Mouse (Mus musculus) lung, postnatal 10 days (tissue): Measurements from ENCODE around the gene Gpn2.

Experiments used
- DNase-seq: peaks from one replicate; pipeline ENCODE4 v3.0.0; 2021

Gpn2 gene

DNA sequence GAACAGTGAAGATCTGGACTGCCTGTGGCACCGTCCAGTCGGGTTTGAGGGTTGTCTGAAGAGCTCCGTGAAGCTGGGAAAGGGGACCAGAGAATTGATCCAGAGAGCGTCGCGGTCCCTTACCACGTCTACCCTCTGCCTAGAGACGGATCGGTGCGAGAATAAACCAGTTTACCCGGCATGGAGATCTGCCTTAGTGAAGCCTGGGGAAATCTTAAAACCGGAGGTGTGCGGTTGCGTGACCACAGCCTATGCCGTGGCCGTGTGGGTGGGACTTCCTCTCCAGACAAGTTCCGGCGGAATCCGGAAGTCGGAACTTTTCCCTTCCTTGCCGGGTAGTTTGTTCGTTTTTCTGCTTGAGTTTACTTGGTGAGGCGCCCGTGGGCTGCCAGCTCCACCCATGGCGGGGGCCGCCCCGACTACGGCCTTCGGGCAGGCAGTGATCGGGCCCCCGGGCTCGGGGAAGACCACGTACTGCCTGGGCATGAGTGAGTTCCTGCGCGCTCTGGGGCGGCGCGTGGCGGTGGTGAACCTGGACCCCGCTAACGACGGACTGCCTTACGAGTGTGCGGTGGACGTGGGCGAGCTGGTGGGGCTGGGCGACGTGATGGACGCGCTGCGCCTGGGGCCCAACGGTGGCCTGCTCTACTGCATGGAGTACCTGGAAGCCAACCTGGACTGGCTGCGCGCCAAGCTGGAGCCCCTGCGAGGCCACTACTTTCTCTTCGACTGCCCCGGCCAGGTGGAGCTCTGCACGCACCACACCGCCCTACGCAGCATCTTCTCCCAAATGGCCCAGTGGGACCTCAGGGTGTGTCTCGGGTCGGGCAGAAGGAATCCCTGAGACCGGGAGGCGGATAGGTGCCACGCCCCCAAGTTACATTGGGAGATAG lies at the start of gene Gpn2:
Gene Gpn2, plus strand, starts transcription at position 304 of the 893 bp plus-strand sequence.
- peak; percentile 90 for DNase-seq

GRCm38 (mm10) chr4:133536081-133536480 lies 48.1 kb upstream of the Gpn2 start:
- no peak for DNase-seq

GRCm38 (mm10) chr4:133536652-133537051 lies 47.5 kb upstream of the Gpn2 start:
- DNase-seq, result no peak

DNA sequence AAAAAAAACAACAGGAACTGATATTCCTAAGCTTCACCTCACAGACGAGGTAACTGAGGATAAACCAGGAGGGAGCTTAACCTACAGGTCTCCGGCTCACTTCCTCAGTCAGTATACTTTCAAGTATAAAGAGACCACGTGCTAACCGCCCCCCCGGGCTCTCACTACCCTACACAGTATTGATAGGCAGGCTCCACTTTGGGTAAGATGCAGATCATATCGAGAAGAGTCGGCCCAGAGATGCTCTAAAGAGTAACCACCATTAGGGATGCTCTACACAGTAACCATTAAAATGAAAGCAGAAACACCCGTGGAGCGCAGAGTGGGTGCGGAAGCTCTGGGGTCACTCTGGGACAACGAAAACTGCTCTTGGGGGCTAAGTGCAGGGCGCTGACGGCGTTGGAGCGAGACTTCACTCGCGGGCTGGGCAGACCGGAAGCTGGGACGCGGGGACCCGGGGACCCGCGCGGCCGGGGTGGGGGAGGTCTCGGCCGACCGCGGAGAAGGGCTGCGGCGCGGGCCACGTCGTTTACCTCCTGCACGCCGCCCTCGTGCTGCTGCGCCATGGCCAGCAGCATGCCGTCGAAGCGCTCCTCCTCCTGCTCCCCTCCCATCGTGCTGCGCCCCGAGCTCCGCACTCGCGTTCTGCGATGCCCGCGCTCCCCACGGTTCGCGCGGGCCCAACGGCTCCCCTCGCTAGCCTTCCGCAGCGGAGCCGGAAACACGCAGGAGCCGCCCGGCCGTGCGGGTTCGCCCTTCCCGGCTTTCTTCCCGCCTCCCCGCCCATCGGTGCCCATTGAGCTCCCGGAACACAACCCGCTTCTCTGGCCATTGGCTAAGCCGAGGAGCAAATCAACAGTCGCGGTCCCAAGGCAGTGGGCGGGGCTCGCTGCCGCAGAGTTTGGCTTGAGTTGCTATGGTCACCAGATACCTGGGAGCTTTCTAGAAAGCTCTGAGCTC lies 38.6 kb upstream of the Gpn2 start, which contains the start of gene Nudc:
Gene Nudc, minus strand, starts transcription at position 725 of the 960 bp plus-strand sequence.
- DNase-seq, result peak; percentile 98

DNA sequence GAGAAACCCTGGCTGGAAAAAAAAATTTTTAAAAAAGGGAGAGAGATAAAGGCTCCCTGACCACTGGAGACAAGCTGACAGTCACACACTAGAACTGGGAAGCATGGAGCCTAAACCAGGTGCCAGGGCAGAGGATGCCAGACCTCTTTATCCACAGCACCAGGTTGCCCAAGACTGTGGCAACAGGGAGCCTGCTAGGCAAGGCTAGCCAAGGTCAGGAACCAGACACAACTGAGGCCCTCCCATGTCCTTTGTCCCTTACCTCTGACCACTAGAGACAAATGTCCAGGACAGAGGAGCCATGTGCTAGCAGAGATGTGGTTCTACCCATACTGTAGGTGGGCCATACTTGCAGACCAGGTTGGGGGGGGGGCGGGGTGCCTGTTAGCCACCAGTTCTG lies 32.1 kb upstream of the Gpn2 start:
- DNase-seq, result no peak

DNA sequence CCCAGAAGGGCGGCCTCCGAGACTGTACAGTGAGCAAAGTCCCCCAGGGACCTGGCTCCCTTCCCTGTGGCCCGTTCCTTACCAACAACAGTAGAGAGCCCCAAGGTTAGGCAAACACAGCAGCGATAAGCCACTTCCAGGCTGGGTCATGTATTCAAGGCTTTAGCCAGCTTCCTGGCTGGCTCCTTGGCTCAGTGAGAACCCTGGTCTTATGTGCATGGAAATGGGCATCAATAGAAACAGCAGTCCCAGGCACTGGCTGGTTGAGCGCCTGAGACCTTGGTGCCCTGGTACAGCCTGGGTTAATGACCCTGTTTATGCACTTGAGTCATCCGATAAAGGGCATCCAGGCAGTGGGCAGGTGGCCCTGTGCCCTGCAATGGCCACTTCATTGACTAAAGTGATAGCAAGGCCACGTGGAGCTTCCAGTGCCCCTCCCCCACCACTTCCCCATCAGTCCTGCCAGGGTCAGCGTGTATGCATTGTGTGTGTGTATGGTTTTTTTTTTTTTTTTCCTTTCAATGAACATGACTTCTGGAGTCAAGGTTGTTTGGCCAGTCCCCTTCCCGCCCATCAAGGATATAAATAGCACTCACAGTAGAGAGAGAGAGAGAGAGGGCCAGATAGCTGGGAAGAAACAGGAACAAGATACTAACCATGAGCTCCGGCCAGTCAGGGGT lies 31.3 kb upstream of the Gpn2 start, which contains the start of gene Nr0b2:
Gene Nr0b2, plus strand, starts transcription at position 609 of the 680 bp plus-strand sequence.
- no peak for DNase-seq

GRCm38 (mm10) chr4:133553448-133554330 lies 30.5 kb upstream of the Gpn2 start:
- DNase-seq, result no peak

DNA sequence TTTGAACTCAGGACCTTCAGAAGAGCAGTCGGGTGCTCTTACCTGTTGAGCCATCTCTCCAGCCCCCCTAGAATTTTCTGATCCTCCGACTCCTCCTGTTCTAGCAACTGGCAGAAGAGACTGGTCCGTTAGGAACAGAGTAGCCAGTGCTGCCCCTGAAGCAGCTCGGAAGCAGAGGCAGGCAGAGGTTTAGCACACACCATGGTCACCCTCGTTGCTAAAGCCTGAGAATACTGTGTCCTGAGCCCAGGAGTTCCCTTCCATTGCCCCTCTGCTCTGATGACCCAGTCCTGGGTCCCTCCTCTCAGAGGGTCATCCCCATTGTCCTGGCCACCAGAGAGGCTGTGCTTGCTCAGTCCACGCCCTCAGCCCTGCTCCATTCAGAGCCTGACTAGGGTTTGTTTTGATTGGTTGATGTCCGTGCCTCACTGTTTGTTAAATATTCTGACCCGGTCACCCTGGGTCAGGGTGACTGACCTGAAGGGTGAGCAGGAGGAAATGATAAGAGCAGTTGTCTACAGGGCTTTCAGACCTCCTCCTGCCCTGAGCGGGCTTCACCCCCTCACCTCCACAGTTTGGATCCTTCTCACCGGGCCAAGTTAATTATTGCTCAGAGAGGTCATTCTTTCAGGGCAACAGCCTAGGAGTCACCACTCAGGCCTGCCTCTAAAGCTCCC lies 27.0 kb upstream of the Gpn2 start:
- DNase-seq, result no peak

- no peak for DNase-seq
Measured at GRCm38 (mm10) chr4:133559846-133560245, 24.3 kb upstream of the Gpn2 start.

DNA sequence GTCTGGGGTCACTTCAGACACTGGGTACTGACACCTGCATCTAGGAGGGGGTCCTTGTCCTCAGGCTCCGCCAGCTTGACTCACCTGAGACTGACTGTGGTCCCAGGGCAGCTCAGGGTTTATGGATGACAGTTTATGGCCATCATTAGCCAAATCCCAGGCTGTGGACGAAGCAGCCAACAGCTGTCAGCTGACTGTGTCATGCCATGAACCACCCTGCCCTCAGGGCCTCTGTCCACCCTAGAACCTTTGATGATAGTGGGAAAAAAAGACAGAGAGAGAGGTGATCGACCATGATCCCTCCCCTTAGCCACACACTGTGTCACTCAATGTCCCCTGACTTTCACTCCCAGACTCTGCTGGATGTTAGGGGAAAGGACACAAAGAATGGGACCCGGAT lies 22.5 kb upstream of the Gpn2 start:
- no peak for DNase-seq

- no peak for DNase-seq
Measured at GRCm38 (mm10) chr4:133563123-133563571, 21.0 kb upstream of the Gpn2 start.

DNA sequence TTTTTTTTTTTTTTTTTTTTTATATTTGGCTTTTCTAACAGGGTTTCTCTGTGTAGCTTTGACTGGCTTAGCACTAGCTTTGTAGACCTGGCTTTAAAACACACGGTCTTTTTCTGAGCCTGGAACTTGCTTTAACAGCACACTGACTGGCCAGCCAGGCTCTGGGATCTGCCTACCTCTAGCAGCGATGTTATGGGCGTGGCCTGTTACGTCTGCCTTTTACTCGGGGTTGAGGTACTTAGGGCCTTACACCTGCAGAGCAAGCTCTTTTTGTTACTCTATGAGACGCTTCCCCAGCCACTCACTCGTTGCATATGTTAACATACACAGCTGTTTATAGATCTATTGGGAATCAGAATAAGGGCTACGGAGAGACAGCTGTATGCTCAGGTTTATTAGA lies 16.9 kb upstream of the Gpn2 start:
- DNase-seq, result no peak

DNA sequence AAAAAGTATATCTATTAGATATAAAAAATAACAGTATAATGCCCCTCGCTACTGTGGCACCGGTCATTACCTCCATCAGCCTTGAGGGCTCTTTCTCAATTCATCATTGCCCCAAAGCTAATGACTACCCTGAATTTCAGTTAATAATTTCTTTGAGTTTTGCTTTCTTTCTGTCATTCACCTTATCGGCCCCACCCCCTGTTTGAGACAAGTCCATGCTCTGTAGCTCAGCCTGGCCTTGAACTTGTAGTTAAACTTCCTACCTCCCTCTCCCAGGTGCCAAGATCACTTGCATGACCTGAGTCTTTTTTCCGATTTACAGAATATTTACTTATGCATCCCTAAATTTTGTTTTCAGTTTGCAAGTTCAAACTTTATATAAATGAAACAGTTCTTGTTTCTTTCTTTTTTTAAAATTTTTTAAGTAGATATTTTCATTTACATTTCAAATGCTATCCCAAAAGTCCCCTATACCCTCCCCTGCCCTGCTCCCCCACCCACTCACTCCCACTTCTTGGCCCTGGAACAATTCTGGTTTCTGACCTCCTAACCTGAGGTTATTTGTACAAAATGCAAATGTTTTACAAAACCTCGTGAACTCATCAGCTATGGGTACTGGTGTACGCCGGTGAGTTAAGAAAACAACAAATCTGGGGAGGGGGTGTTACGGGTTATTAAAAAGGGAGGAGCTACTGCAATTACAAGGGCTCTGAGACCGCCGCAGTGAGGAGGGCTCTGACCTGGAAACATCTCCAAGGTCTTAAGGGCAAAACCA lies 14.7 kb upstream of the Gpn2 start:
- no peak for DNase-seq

- no peak for DNase-seq
Measured at GRCm38 (mm10) chr4:133570066-133570466, 14.1 kb upstream of the Gpn2 start.

- peak; percentile 95 for DNase-seq
Measured at GRCm38 (mm10) chr4:133574070-133574842, 9.9 kb upstream of the Gpn2 start, which contains the start of gene Gpatch3. Gene Gpatch3 (plus strand): TSS chr4:133574745.

GRCm38 (mm10) chr4:133574843-133575202 lies 9.3 kb upstream of the Gpn2 start:
- DNase-seq, result no peak

- no peak for DNase-seq
Measured at GRCm38 (mm10) chr4:133577983-133578382, 6.2 kb upstream of the Gpn2 start.

DNA sequence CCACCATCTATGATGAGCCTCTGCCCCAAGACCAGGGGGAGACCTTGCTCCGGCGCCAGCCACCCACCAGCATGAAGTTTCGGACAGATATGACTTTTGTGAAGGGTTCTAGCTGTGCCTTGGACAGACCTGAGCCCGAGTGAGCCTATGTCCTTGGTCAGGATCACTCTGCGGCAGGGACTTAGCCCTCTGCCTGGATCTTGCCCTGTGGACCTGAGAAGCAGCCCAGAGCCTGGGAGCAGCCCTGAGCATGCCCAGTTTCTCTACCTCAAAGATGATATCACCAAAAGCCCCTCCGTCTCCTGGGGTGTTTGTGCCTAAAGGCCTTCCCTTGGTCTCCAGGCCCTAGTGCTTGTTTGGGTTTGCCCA lies 488 bp upstream of the Gpn2 start:
- DNase-seq, result no peak

- peak; percentile 83 for DNase-seq
Measured at GRCm38 (mm10) chr4:133592570-133592969, 8.4 kb downstream of the Gpn2 start.
